Mouse (Mus musculus) left cerebral cortex, adult 2 months (tissue): ENCODE results near the gene Mn1. TPM values are rescaled to one million over a fixed set of nuclear protein-coding genes. Genes with fewer than 3 reads are reported as not detected.
A peak's percentile ranks its signal among the peaks of the same experiment; 100 is the strongest.

Experiments
- DNase-seq, 2 experiments: peaks; one replicate each; pipeline ENCODE4 v3.0.0; 2021 to 2022; ENCODE audit warnings: low spot score in 2 of 2, mixed read lengths in 1 of 2; ENCODE audit errors: extremely low spot score in 1 of 2
- H3K27ac ChIP-seq: fragments of 200-600 bp; 2 replicates; pipeline ENCODE4 v1.8.1; 2022
- H3K4me3 ChIP-seq: fragments of 200-600 bp; 2 replicates; pipeline ENCODE4 v1.8.1; 2022
- CTCF ChIP-seq: fragments of 200-600 bp; IDR thresholded peaks from 2 replicates; pipeline ENCODE4 v1.8.1; 2022; ENCODE audit warnings: antibody characterized with exemption, mild to moderate bottlenecking, moderate library complexity
- intact Hi-C: fragments of 180-260 bp; cut with DNase I; formaldehyde crosslinking; loops from one replicate; pipeline ENCODE4 v1.15.1; 2025
- total RNA-seq, 2 experiments: library from RNA; stranded (reverse); gene quantifications; 2 replicates each; pipeline ENCODE4 v1.2.3; 2021

Mn1 gene
- total RNA-seq, 2 experiments from 2014 or later, result 61.9 to 76.6 TPM

DNA sequence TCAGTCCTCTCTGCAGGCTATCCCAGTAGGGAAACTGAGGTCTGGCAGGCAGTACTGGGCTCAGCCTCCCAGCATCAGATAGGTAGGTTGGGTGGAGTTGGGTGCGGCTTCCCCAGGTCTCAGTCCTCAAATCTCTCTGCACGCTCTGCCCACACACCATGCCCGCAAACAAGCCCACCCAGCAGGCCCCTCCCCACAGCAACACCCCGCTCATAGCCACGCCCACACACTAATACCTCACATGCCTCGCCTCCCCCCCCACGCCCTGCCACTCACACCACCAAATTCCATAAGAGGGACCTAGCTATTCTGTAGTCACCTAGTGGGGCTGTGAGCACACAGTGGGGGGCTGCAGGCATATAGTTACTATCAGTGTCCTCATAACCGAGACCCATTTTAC lies 21.7 kb downstream of the Mn1 start:
- Histone ChIP-seq H3K27ac (no peak overlapping the region), H3K4me3 (no peak overlapping the region)
- no peak for DNase-seq
- intact Hi-C loops, result no loop called here
- no peak for TF ChIP-seq CTCF

DNA sequence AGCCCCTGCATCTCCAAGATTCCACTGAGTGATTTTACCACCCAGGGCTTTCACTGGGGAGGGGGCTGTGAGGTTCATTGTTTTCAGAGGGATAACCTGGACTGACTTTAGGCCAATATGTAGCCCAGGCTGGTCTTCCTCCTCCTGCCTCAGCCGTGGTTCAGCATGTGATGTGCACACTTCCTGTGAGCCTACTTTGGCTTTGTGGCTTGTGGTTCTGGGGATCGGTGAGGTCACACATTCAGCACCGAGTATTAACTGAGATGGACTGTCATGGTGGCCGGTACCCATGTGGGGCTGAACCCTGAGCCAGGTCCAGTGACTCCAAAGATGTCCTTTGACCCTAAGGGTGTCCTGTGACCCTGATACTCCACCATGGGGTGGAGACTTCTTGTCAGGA lies 23.1 kb downstream of the Mn1 start:
- TF ChIP-seq CTCF, result no peak
- intact Hi-C loops, result no loop called here
- Histone ChIP-seq H3K4me3 (no peak overlapping the region), H3K27ac (no peak overlapping the region)
- DNase-seq, result no peak

DNA sequence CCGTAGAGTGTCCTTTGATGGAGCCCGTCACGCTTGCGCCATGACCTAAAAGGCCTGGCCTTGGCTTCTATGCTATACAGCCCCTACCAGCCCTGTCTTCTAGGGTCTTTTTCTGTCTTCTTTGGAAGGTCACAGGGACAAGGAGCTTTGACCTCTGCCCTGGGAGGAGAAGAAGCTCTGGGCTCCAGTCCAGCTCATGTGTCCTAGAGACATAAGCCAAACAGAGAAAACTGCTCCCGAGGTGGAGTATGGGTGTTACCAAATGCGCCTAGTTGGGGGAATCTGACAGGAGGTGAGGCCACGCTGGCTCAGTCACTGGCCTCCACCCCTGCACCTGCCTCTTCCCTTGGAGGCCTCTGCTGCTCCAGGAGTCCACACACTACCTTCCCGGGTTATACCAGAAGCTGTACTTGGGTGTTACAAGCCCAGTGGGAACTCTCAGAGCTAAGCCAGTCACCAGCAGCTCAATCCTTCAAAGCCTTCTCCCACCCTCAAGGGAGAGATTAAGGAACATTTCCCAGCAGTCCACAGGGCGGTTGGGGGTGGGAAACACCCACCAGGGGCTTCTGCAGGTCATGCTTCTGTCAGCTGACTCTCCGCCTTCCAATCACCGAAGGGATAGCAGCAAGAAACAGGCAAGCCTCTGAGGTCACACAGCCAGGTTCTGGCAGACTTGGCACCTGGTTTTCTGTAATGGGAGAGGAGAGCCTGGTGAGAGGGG lies 25.1 kb downstream of the Mn1 start:
- Histone ChIP-seq H3K4me3 (no peak overlapping the region), H3K27ac (no peak overlapping the region)
- TF ChIP-seq CTCF, result no peak
- intact Hi-C loops, result no loop called here
- DNase-seq, result no peak

DNA sequence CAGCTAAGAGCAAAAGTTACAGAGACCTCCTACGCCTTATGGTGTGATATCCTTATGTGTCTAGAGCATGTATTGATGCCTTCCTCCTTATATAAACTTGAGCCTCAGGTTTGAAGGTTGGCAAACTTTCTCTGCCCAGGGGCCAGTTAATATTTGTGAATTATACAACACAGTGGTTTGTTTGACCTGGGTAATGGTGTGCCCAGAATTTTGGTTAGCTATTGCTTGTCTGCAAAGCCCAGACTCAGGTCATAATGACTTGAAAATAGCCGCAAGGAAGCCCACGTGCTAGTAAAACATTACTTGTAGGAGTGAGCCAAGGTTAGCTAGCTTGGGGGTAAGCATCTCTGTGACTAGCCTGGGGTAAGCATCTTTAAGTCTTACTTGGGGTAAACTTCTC lies 26.5 kb downstream of the Mn1 start:
- no peak for DNase-seq
- intact Hi-C loops, result no loop called here
- Histone ChIP-seq H3K27ac (no peak overlapping the region), H3K4me3 (no peak overlapping the region)
- TF ChIP-seq CTCF, result no peak

DNA sequence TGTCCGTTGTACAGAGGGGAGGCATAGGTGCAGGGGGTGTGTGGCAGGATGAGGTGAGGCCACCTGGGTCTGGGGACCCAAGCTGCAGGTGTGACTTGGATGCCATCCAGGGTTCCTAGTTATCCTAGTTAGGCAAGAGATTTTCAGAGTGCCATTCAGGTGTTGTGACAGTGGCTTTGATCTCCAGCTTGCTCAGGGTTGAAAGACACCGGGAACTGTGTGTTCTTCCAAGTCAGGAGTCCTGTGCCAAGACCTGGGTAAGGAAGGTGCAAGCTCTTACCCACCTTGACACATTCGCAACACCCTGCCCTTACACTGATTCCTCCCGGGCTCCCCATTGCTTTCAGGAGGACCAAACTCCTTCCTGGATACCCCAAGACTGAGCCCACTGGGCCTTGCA lies 27.2 kb downstream of the Mn1 start:
- Histone ChIP-seq H3K4me3 (no peak overlapping the region), H3K27ac (no peak overlapping the region)
- TF ChIP-seq CTCF, result no peak
- intact Hi-C loops, result no loop called here
- DNase-seq, result no peak

DNA sequence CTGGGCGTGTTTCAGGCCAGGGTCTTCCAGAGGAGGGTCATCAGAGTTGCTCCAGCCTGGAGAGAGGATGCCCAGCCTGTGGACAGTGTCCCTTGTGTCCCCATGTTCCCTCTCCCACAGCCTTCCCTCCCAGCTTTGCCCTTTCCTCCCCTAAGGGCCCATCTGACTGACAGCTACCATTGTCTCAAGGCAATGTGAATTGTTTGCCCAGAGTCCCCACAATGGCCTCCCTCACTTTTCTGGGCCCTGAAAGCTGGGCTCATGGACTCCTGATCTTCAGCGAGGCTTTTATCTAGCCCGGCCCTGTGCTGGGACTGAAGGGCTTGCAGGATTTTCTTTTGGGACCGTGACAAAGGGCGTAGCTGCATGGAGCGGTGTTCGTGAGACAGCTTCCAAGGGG lies 29.5 kb downstream of the Mn1 start:
- TF ChIP-seq CTCF, result no peak
- intact Hi-C loops, result no loop called here
- Histone ChIP-seq H3K27ac (no peak overlapping the region), H3K4me3 (no peak overlapping the region)
- DNase-seq, result no peak

DNA sequence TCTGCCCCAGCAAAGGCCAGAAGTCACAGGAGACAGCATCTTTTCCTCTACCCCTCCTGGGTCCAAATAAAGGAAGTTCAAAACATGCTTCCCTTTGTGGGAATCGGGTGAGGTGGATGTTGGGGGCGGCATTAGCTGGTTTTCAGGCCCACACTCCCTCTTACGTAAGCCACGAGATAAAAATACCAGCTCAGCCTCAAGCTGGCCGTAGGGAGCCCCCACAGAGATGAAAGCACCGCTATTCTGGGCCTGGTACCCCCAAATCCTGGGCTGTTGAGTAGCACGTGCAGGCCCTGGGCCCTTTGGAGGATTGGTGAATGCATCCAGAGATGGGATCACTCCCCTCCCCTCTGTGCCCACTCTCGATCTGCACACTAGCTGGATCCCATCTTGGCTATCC lies 32.5 kb downstream of the Mn1 start:
- DNase-seq, result peak; percentile 60 to 65
- TF ChIP-seq CTCF, result no peak
- intact Hi-C loops, result no loop called here
- Histone ChIP-seq H3K4me3 (no peak overlapping the region), H3K27ac (peak overlapping the region; percentile 87)

DNA sequence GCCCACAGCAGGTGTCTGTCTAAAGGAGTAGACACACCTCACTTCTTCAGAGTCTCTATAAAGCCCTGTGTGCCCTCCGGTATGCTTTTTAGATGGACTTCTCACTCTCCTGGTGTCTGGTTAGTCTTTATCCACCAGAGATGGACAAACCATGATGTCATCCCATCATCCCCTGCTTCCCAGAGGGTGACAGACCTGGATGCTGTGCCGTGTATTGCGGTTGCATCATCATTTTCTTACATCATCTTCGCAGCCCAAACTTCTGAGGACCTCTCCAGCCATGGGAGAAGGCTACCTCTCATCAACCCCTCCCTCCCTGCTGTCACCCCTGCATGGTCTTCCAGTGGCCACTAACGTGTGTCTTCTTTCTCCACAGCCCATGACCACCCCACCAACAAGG lies 37.1 kb downstream of the Mn1 start:
- intact Hi-C loops, result no loop called here
- TF ChIP-seq CTCF, result no peak
- H3K27ac ChIP-seq, result no peak overlapping the region
- no peak overlapping the region for H3K4me3 ChIP-seq
- no peak for DNase-seq

DNA sequence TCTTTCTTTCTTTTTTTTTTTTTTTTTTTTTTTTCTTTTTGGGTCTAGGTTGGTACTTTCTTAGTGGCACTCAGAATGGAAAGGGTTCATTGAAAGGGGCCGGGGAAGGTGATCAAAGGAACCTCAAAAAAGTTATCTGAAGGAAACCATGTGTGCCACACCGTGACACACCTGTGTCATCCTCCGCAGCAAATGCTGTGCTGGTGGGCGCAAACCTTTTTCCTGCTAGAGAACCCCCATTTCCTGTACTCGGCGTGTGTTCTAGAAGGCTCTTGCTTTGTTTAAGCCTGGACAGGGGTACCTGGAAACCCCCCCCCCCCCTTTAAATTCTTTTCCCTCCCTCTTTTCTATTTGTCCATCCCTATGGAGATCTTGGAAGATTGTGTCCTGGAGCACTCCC lies 37.7 kb downstream of the Mn1 start:
- DNase-seq, result no peak
- Histone ChIP-seq H3K4me3 (no peak overlapping the region), H3K27ac (no peak overlapping the region)
- no peak for TF ChIP-seq CTCF
- intact Hi-C loops, result no loop called here

DNA sequence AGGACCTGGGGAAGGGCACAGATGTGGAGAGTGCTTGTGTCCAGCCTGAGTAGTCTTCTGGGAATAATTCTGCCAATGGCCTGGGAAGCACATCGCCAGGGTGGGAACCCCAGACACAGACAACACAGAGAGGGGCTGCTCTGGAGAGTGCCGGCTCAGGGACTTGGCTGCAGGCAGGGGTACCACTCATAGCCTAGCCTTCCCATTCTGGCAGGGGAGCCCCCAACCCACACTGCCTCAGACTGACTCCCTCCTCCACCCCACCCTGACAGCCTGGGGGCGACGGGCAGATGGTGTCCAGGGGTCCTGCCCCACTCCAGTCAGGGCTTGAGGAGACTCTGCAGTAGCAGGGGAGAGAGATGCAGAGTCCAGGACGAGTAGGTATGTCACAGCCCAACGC lies 41.5 kb downstream of the Mn1 start:
- Histone ChIP-seq H3K4me3 (no peak overlapping the region), H3K27ac (no peak overlapping the region)
- intact Hi-C loops, result no loop called here
- no peak for DNase-seq
- no peak for TF ChIP-seq CTCF

DNA sequence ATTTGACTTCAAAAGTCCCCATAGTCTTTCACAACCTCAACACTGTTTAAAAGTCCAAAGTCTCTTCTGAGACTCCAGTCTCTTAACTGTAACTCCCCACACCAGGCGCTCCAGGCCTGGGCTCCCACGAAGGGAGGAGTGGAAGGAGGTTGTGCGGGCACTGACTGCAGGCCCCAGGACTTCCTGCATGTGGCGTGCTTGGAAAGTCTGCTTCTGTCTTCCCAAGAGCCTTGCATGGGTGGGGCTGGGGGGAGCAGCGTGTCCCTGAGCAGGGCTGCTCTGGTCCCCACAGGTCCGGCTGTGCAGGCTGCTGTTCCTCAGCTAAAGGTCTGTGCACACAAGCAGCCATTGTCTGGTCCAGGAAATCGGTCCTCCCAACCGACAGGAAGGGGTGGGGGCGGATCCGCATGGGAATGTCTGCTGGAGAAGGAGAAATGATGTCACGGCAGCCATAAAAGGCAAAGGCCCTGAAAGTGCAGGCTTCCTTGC lies 48.7 kb downstream of the Mn1 start:
- no peak overlapping the region for H3K27ac ChIP-seq
- no peak overlapping the region for H3K4me3 ChIP-seq
- TF ChIP-seq CTCF, result no peak; the same call in 1 of the 2 replicates
- no peak for DNase-seq
- intact Hi-C loops, result no loop called here

DNA sequence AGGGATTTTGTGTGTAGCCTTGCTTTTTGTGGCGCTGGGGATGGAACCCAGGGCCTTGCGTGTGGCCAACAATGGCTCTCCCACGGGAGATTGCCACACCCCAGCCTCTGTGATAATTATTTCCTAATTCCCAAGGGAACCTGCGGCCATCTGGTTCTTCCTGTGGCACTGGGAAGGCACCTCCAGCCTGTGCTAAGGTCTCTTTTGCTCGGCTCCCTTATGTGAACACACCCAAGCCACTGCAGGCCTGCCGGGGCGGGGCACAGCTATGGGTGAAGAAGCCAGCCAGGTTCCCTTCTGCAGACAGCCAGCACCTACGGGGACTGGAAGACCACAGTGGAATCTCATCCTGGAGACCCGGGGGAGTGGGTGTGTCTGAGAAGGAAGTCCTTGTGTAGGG lies 49.3 kb downstream of the Mn1 start:
- H3K27ac ChIP-seq, result no peak overlapping the region
- intact Hi-C loops, result no loop called here
- no peak for DNase-seq
- no peak overlapping the region for H3K4me3 ChIP-seq
- TF ChIP-seq CTCF, result no peak

DNA sequence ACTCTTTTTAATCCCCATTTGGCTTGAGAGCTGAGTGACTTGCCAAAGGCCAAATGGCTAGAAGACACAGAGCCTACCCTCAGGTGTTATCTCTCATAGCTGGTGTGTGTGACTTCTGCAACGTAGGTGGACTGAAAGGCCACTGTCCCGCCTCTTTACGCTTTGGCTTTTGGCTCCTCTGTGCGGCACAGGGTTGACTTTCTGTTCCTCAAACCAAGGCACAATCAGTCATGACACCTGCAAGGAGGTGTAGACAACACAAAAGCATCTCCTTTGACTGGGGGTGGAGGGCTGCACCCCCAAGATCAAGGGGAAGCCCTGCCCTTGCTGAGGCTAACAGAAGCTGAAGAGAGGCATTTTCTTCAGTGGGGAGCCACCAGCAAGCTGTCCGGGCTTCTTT lies 50.5 kb downstream of the Mn1 start:
- intact Hi-C loops, result no loop called here
- Histone ChIP-seq H3K27ac (no peak overlapping the region), H3K4me3 (no peak overlapping the region)
- no peak for TF ChIP-seq CTCF
- DNase-seq, result no peak
